Mouse (Mus musculus): Measurements from ENCODE around the gene Mcur1. TPM values are rescaled to one million over a fixed set of nuclear protein-coding genes. Genes with fewer than 3 reads are reported as not detected.

Gene Mcur1
- 8.1 and 8.2 TPM in 2 replicates for polyA plus RNA-seq (2015; fragmentation: Nextera tagmentation; extraction: Ambion mirVana)

DNA sequence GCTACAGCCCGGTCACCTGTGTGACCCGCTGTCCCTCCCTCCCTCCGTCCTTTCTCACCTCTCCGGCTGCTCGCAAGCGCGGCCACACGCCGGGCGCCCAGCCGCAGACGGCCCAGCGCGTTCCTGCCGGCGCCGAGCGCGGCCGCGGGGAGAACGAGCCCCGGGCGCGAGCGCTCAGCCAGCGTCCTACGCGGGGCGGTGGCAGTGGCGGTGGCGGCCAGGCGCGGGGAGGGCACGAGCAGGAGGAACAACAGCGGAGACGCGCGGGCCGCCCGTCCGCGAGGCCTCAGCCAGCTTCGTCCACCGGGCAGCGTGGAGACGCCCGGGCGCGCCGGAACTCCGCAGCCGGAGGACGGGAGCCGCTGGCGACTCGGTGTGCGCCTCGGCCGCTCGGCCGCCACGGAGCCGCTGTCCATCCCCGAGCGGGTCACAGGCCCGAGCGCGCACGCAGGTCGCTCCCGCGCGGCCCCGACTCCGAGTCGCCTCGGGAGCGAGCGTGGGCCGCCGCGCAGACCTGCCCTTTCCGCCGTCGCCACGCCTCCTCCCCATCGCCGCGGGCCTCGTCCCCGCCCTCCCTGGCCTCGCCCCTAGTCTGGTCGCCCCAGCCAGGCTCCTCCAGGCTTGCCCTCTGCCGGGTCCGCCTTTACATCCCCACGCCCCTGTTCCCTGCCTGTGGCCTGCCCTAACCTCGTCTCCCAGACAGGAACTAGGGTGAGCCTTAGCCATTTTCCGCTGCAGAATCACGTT, at the start of gene Mcur1:
Gene Mcur1, minus strand, starts transcription at position 481 of the 747 bp plus-strand sequence.
- WGBS, result 0% methylated on average over 86 of the region's 100 CpGs
- ATAC-seq (ENCODE audit: low FRiP score, low read depth), result peak; percentile 93
- Histone ChIP-seq H3K27me3 (0 out of 2 replicates have a peak, but pooled peaks cover 2% of the 10 kb centered on the region), H3K4me3 (peak within 1 kb of the TSS; percentile 55), H3K27ac (replicated peaks) (peak within 1 kb of the TSS; percentile 87), H3K36me3 (no peaks in the 10 kb centered on the region), H3K4me2 (peak within 1 kb of the TSS; percentile 77), H3K4me1 (replicated peaks) (peaks cover 17% of the 10 kb centered on the region), H3K9me3 (no peaks in the 10 kb centered on the region), H3K9ac (peak within 1 kb of the TSS; percentile 56)

DNA sequence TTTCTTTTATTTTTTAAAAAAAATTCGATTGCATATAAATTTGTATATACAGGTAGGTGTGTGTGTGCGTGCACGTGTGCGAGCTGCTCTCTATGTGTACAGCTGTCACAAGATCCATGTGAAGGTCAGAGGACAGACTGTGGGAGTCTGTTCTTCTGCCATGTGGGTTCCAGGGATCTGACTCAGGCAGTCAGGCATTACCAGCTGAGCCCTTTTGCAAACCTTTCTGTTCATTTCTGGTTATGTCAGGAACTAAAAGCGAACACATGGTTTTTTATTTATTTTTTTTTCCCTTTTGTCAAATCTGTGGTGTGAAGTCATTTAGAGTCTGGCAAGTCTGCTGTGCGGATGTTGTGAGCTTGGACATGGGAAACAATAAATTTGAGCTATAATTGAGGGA, 48.9 kb upstream of the Mcur1 start:
- Histone ChIP-seq H3K9me3 (no peaks in the 10 kb centered on the region), H3K27ac (replicated peaks) (no peak overlapping the region), H3K4me2 (no peak overlapping the region), H3K36me3 (no peaks in the 10 kb centered on the region), H3K4me3 (no peak overlapping the region), H3K4me1 (replicated peaks) (no peaks in the 10 kb centered on the region), H3K9ac (no peak overlapping the region), H3K27me3 (peaks cover 2% of the 10 kb centered on the region; the same call in 1 of the 2 replicates)
- ATAC-seq (ENCODE audit: low FRiP score, low read depth), result no peak
- WGBS, result 71% methylated on average over 6 of the region's 6 CpGs

DNA sequence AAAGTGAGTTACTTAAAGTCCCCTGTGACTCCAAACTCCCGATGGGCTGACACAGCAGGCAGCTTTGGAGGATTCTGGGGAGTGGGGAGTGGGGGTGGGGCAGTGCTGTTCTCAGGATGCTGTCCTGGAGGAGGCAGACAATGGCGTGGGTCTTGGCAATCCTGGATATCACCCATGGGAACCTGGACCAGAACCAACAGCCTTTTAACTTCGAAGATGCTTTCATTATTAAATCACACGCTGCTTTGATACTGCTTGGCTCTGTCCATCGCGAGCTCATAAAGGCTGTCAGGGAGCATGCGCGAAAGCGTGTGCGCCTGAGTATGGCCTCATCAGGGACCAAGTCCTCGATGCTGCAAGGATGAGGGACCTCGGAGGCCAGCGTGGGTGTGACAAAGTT, 43.1 kb upstream of the Mcur1 start:
- peak overlapping the region; percentile 6 for H3K4me2 ChIP-seq
- peaks cover 2% of the 10 kb centered on the region; the same call in 1 of the 2 replicates for H3K27me3 ChIP-seq
- no peaks in the 10 kb centered on the region for H3K9me3 ChIP-seq
- 46% methylated on average over 13 of the region's 13 CpGs for WGBS
- no peak overlapping the region for H3K4me3 ChIP-seq
- no peak overlapping the region for H3K27ac ChIP-seq (replicated peaks)
- 0 out of 2 replicates have a peak, but pooled peaks have one; percentile 56 for ATAC-seq (ENCODE audit: low FRiP score, low read depth)
- no peaks in the 10 kb centered on the region for H3K36me3 ChIP-seq
- peaks cover 4% of the 10 kb centered on the region; the same call in 1 of the 2 replicates for H3K4me1 ChIP-seq (replicated peaks)
- H3K9ac ChIP-seq, result no peak overlapping the region

DNA sequence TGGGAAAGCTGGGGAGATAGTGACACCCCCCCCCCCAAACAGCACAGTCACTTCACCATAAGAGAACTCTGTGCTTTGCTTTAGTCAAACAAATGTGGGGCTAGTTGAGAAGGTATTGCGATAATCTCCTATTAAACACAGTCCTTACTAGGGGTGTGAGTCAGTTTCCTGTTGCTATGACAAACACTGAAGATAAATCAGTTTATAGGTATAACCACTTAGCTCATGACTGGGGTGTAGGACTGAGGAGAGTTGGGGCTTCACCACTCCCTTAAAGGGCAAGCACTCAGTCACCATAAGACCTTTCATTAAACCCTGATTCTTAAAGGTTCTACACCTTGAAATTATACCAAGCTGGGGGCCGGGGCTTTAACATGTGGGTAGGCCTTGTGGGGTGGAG, 42.4 kb upstream of the Mcur1 start:
- WGBS, result 96% methylated on average over 2 of the region's 2 CpGs
- no peaks in the 10 kb centered on the region for H3K9me3 ChIP-seq
- no peak overlapping the region for H3K27ac ChIP-seq (replicated peaks)
- peaks cover 2% of the 10 kb centered on the region; the same call in 1 of the 2 replicates for H3K27me3 ChIP-seq
- H3K4me1 ChIP-seq (replicated peaks), result peaks cover 4% of the 10 kb centered on the region; the same call in 1 of the 2 replicates
- H3K4me3 ChIP-seq, result no peak overlapping the region
- no peak overlapping the region for H3K4me2 ChIP-seq
- no peak overlapping the region for H3K9ac ChIP-seq
- H3K36me3 ChIP-seq, result no peaks in the 10 kb centered on the region
- ATAC-seq (ENCODE audit: low FRiP score, low read depth), result no peak

DNA sequence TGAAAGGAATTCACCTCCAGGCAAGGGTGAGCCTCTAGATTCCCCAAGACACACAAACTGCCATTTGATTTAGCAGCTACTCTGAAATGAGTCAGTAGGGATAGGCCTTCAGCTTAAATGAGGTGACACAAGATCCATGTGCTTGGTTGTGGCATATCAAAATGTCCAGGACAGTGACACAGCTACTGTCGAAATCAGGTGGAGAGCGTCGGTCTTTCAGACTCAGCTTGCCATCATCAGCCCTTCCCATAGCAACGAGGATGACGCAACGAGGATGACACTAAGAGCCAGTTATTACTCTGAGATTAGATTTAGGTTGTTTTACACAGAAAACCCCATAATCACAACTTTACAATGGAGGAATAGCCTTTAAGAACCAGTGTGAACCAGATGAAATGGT, 41.0 kb upstream of the Mcur1 start:
- Histone ChIP-seq H3K9me3 (no peaks in the 10 kb centered on the region), H3K4me3 (no peak overlapping the region), H3K4me2 (no peak overlapping the region), H3K9ac (no peak overlapping the region), H3K27me3 (peaks cover 2% of the 10 kb centered on the region; the same call in 1 of the 2 replicates), H3K36me3 (no peaks in the 10 kb centered on the region), H3K4me1 (replicated peaks) (peaks cover 4% of the 10 kb centered on the region; the same call in 1 of the 2 replicates), H3K27ac (replicated peaks) (no peak overlapping the region)
- no peak for ATAC-seq (ENCODE audit: low FRiP score, low read depth)
- WGBS, result 86% methylated on average over 6 of the region's 6 CpGs

DNA sequence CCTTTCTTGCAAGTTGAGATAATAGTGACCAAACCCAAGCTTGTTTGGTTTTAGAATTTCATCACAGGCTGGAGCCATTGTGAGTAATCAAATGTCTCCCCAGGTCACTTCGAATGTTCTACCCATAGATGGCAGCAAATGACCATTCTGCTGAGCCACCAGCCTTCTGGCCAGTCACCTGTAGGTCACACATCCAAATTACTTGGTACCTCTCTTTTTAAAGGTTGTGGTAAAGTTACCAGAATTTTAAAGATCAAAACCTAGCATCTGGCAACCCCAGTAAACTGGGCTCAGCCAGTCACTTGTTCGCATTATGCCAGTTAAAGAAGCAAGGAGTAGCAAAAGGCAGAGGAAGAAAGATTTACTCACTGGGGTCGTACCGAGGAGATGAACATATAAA, 35.9 kb upstream of the Mcur1 start:
- 58% methylated on average over 4 of the region's 4 CpGs for WGBS
- Histone ChIP-seq H3K9ac (no peak overlapping the region), H3K4me1 (replicated peaks) (no peaks in the 10 kb centered on the region), H3K36me3 (no peaks in the 10 kb centered on the region), H3K27me3 (no peaks in the 10 kb centered on the region), H3K9me3 (no peaks in the 10 kb centered on the region), H3K4me3 (no peak overlapping the region), H3K4me2 (no peak overlapping the region), H3K27ac (replicated peaks) (no peak overlapping the region)
- ATAC-seq (ENCODE audit: low FRiP score, low read depth), result no peak

DNA sequence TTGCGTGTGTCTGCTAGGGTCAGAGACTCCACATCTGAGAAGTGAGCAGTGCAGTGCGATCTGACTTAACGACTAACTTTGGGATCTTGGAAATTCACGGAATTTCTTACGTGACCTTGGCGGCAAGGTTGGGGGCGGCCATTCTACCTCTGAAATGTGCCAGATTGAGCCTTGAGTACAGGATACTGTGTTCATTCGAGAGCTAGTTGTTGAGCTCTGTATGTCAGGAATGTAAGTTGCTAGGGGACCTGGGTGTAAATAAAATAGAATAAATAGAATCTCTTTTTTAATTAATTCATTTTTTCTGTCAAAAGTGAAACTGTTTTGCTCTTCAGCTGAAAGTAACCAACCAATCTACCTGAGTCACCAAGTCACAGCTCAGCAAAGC, 32.7 kb upstream of the Mcur1 start:
- 0 out of 2 replicates have a peak overlapping the region, but pooled peaks have one; percentile 9 for H3K4me2 ChIP-seq
- no peak for ATAC-seq (ENCODE audit: low FRiP score, low read depth)
- H3K4me1 ChIP-seq (replicated peaks), result no peaks in the 10 kb centered on the region
- H3K9me3 ChIP-seq, result no peaks in the 10 kb centered on the region
- WGBS, result 61% methylated on average over 8 of the region's 8 CpGs
- no peak overlapping the region for H3K27ac ChIP-seq (replicated peaks)
- no peak overlapping the region for H3K4me3 ChIP-seq
- H3K27me3 ChIP-seq, result no peaks in the 10 kb centered on the region
- no peak overlapping the region for H3K9ac ChIP-seq
- no peaks in the 10 kb centered on the region for H3K36me3 ChIP-seq

DNA sequence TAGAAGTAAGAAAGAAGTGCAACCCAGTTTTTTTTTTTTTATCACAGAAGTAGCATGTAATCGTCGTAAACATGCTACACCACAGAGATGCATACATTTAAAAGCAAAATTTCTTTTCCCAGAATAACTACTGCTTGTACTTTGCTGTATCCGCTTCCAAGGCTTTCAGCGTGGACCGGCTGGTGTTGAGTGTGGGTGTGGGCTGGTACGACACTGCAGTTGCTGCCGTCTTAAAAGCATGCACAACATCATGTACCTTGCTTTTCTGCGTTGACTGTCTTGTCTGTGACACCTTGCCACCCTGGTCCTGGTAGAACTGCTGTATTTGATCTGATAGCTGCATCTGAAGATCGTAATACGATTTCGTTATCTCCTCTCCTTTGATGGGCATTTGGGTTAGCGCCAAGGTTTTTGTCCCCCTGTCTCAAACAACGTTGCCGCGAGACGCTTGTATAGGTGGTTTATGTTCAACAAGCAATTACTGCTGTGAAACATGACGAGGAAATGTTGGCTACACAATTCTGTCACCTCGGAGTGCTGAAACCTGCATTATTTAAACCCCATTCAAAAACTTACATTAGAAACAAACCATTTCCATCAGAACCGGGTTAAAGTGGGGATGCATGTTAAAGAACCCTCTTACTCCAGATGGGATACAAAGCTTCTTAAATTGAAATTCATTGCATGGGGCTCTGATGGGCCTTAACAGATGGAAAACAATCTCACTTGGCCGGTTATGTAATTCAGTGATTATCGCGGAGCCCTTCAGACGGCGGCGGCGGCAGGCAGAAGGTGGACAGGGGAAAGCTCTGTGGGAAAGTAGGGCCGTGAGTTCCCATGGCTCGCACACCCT, 32.1 kb upstream of the Mcur1 start:
- Histone ChIP-seq H3K4me2 (0 out of 2 replicates have a peak overlapping the region, but pooled peaks have one; percentile 9), H3K9me3 (no peaks in the 10 kb centered on the region), H3K4me3 (no peak overlapping the region), H3K27me3 (no peaks in the 10 kb centered on the region), H3K4me1 (replicated peaks) (no peaks in the 10 kb centered on the region), H3K36me3 (no peaks in the 10 kb centered on the region), H3K27ac (replicated peaks) (no peak overlapping the region), H3K9ac (no peak overlapping the region)
- 58% methylated on average over 28 of the region's 28 CpGs for WGBS
- no peak for ATAC-seq (ENCODE audit: low FRiP score, low read depth)

DNA sequence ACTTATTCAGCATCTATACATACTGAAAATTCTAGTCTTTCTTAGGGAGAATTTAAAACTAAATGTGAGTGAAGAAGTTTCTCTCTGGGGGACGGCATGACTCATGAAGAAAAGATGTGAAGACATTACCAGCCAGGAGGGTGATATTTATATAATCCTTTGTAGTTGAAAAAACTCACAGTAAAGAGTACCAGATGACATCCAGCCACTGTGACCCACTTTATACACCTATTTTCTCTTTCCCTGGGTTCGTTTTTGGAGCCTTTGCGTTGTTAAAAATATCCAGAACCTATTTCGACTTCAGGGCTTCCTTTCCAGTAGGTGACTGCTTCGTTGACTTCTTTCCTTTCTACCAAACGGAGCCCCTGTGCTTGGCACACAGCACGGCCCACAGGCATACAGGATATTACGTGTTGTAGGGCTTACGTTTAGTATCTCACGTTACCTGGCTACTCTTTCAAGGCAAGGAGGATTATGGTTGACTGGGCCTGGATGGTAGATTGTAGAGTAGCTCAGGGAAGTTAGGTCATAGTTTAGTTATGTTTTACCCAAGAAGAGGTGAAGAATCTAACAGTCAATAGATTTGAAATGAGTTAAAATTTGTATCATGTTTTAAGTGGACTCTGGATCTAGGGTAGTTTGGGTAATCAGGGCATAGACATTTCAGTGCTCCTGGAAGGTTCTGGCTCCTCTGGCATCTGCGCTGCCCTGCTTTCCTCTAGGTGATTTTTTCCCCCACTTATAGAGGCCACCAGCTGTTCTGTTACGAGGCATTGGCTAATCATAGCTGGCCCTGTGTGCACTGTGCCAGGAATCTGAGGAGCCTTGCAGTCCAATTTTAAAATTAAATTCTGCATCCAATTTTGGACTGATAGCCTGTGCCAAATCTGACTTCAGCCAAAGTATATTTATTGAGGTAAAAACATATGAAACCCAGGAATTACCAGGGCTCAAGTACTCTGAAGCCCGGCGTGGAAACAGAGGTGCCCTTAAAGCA, 28.2 kb upstream of the Mcur1 start:
- H3K9ac ChIP-seq, result no peak overlapping the region
- ATAC-seq (ENCODE audit: low FRiP score, low read depth), result no peak
- no peak overlapping the region for H3K4me2 ChIP-seq
- 83% methylated on average over 14 of the region's 14 CpGs for WGBS
- no peak overlapping the region for H3K27ac ChIP-seq (replicated peaks)
- H3K4me3 ChIP-seq, result no peak overlapping the region
- H3K4me1 ChIP-seq (replicated peaks), result no peaks in the 10 kb centered on the region
- no peaks in the 10 kb centered on the region for H3K36me3 ChIP-seq
- no peaks in the 10 kb centered on the region for H3K9me3 ChIP-seq
- no peaks in the 10 kb centered on the region for H3K27me3 ChIP-seq

DNA sequence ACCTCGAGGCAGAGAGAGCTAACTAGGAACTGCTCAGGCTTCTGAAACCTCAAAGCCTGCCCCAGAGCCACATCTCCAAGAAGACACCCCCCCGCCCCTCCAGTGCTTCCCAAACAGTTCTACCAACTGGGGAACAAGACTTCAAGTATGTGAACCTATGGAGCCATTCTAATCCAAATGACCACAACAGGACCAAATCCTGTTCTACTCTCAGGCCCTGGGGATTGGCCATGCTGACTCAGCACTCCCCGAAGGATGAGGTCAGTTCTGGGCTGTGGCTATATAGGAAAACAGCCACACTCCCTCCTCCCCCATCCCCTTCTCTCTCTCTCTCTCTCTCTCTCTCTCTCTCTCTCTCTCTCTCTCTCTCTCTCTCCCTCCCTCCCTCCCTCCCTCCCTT, 27.0 kb upstream of the Mcur1 start:
- Histone ChIP-seq H3K27ac (replicated peaks) (no peak overlapping the region), H3K9me3 (no peaks in the 10 kb centered on the region), H3K4me3 (no peak overlapping the region), H3K36me3 (no peaks in the 10 kb centered on the region), H3K4me1 (replicated peaks) (no peaks in the 10 kb centered on the region), H3K4me2 (no peak overlapping the region), H3K9ac (no peak overlapping the region), H3K27me3 (no peaks in the 10 kb centered on the region)
- ATAC-seq (ENCODE audit: low FRiP score, low read depth), result no peak
- 89% methylated on average over 3 of the region's 3 CpGs for WGBS

DNA sequence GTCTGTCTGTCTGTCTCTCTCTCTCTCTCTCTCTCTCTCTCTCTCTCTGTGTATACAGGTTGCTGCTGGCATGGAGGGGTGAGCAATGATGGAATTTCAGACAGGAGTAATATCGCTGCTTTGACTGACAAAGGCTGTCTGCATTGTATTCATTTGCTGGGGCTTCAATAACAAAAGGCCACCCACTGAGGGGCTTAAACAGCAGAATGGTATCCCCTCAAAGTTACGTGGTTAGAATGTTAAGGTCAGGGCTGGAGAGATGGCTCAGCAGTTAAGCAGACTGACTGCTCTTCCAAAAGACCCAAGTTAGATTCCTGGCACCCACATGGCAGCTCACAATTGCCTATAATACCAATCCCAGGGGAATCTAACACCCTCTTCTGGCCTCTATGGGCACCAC, 25.3 kb upstream of the Mcur1 start:
- H3K4me3 ChIP-seq, result no peak overlapping the region
- no peak for ATAC-seq (ENCODE audit: low FRiP score, low read depth)
- H3K36me3 ChIP-seq, result no peaks in the 10 kb centered on the region
- no peak overlapping the region for H3K4me2 ChIP-seq
- H3K27ac ChIP-seq (replicated peaks), result no peak overlapping the region
- no peaks in the 10 kb centered on the region for H3K4me1 ChIP-seq (replicated peaks)
- 39% methylated on average over 2 of the region's 2 CpGs for WGBS
- no peaks in the 10 kb centered on the region for H3K9me3 ChIP-seq
- H3K9ac ChIP-seq, result no peak overlapping the region
- no peaks in the 10 kb centered on the region for H3K27me3 ChIP-seq
